Mouse (Mus musculus) embryonic facial prominence, embryonic 15.5 days (tissue): ENCODE measurements around the gene Morf4l1. TPM values are rescaled to one million over a fixed set of nuclear protein-coding genes. Genes with fewer than 3 reads are reported as not detected.
A peak's percentile ranks its signal among the peaks of the same experiment; 100 is the strongest.

Experiments
- ATAC-seq: fragments of 200-750 bp; cut with Nextera tagmentation; 2 replicates; pipeline ENCODE4 v1.8.0; 2017; ENCODE audit warnings: low read depth, moderate TSS enrichment; ENCODE audit not compliant: insufficient number of reproducible peaks, low FRiP score, low TSS enrichment
- H3K27ac ChIP-seq: fragments of 300-500 bp; sonication (generic); replicated peaks from 2 replicates; pipeline ENCODE4 v1.5.1; 2015; ENCODE audit warnings: mild to moderate bottlenecking, inconsistent platforms
- H3K27me3 ChIP-seq: fragments of 300-500 bp; sonication (generic); 2 replicates; pipeline ENCODE4 v1.6.1; 2015; ENCODE audit warnings: inconsistent platforms
- H3K36me3 ChIP-seq: fragments of 300-500 bp; sonication (generic); 2 replicates; pipeline ENCODE4 v1.6.1; 2015; ENCODE audit warnings: mild to moderate bottlenecking, inconsistent platforms
- H3K4me1 ChIP-seq: fragments of 300-500 bp; sonication (generic); 2 replicates; pipeline ENCODE4 v1.6.1; 2015; ENCODE audit warnings: inconsistent platforms
- H3K4me2 ChIP-seq: fragments of 300-500 bp; sonication (generic); replicated peaks from 2 replicates; pipeline ENCODE4 v1.6.1; 2015; ENCODE audit warnings: mild to moderate bottlenecking, inconsistent platforms
- H3K4me3 ChIP-seq: fragments of 300-500 bp; sonication (generic); replicated peaks from 2 replicates; pipeline ENCODE4 v1.5.1; 2015; ENCODE audit warnings: mild to moderate bottlenecking, inconsistent platforms
- H3K9ac ChIP-seq: fragments of 300-500 bp; sonication (generic); 2 replicates; pipeline ENCODE4 v1.6.1; 2015; ENCODE audit warnings: inconsistent platforms
- H3K9me3 ChIP-seq: fragments of 300-500 bp; sonication (generic); replicated peaks from 2 replicates; pipeline ENCODE4 v1.6.1; 2016; ENCODE audit warnings: inconsistent platforms
- WGBS: fragments of 180-500 bp; shearing (Covaris S2); methylation state at CpG from one replicate; pipeline ENCODE4 v1.1.7; 2015; 5-methylcytosine and 5-hydroxymethylcytosine counted together
- polyA plus RNA-seq: library from polyadenylated mRNA; unstranded; fragments of >200 nt; fragmentation: Nextera tagmentation; extraction: Ambion mirVana; gene quantifications from 2 replicates; pipeline ENCODE4 v1.2.1, GENCODE M21; 2015

The Morf4l1 gene
- polyA plus RNA-seq: 429 and 455 TPM in 2 replicates

DNA sequence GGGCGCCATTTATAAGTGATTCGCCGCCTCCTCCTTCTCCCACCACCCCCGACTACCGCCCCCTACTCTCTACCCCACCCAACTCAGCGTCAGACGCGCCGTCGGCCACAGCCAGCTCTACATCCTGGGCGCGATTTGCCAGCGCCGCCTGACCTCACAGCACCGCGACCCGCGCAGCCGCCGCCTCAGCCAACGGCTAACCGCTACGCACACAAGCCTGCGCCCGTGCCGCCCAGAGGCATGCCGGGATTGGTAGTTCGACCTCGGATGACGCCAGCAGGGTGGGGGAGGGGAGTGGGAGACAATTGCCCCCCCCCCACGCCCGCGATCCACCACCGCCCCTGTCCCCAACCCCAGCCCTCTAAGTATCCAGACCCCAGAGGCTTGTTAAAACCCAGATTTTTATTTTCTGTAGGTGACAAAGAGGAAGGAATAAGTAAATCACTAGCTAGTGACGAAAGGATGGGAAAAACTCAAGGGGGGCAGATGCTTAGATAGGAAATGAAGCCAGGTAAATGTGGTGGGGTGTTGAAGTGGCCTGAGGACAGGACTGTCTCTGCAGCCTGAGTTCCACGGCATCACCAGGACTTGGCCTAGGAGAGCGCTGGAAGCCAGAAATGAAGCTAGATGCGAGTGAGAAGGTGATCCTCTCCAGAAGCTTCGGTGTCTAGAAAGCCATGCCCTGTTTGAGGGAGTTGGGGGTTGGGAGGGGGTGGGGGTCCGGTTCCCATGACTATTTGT lies at the start of gene Morf4l1:
Gene Morf4l1 (minus strand): TSS at position 208 of the 741 bp plus-strand sequence.
- Histone ChIP-seq H3K27ac (peak within 1 kb of the TSS; percentile 100), H3K27me3 (no peaks in the 10 kb centered on the region; the same call in 1 of the 2 replicates), H3K36me3 (no peaks in the 10 kb centered on the region), H3K4me2 (peak within 1 kb of the TSS; percentile 73), H3K4me3 (peak within 1 kb of the TSS; percentile 86), H3K9me3 (no peaks in the 10 kb centered on the region), H3K4me1 (peaks cover 19% of the 10 kb centered on the region), H3K9ac (peak within 1 kb of the TSS; percentile 91)
- WGBS: under 1% methylated on average over 40 of the region's 40 CpGs
- peak; percentile 99 for ATAC-seq

GRCm38 (mm10) chr9:90163749-90164095 lies 49.1 kb upstream of the Morf4l1 start:
- Histone ChIP-seq H3K4me1 (peaks cover 11% of the 10 kb centered on the region), H3K9me3 (no peaks in the 10 kb centered on the region), H3K27ac (peak overlapping the region; percentile 40), H3K4me3 (peak overlapping the region; percentile 50), H3K9ac (peak overlapping the region; percentile 57), H3K4me2 (peak overlapping the region; percentile 90), H3K27me3 (no peaks in the 10 kb centered on the region), H3K36me3 (no peaks in the 10 kb centered on the region)
- peak; percentile 3; the same call in 1 of the 2 replicates for ATAC-seq
- WGBS: 2% methylated on average over 18 of the region's 18 CpGs

- Histone ChIP-seq H3K27ac (peak within 1 kb of the TSS; percentile 40), H3K4me2 (peak within 1 kb of the TSS; percentile 90), H3K9ac (peak within 1 kb of the TSS; percentile 57), H3K4me3 (peak within 1 kb of the TSS; percentile 50), H3K27me3 (no peaks in the 10 kb centered on the region), H3K4me1 (peaks cover 11% of the 10 kb centered on the region), H3K36me3 (no peaks in the 10 kb centered on the region), H3K9me3 (no peaks in the 10 kb centered on the region)
- peak; percentile 63 for ATAC-seq
- WGBS: 0% methylated on average over 59 of the region's 60 CpGs
Measured at GRCm38 (mm10) chr9:90162926-90163748, 48.6 kb upstream of the Morf4l1 start, which contains the start of gene Adamts7. Gene Adamts7 (plus strand): TSS chr9:90163069.

DNA sequence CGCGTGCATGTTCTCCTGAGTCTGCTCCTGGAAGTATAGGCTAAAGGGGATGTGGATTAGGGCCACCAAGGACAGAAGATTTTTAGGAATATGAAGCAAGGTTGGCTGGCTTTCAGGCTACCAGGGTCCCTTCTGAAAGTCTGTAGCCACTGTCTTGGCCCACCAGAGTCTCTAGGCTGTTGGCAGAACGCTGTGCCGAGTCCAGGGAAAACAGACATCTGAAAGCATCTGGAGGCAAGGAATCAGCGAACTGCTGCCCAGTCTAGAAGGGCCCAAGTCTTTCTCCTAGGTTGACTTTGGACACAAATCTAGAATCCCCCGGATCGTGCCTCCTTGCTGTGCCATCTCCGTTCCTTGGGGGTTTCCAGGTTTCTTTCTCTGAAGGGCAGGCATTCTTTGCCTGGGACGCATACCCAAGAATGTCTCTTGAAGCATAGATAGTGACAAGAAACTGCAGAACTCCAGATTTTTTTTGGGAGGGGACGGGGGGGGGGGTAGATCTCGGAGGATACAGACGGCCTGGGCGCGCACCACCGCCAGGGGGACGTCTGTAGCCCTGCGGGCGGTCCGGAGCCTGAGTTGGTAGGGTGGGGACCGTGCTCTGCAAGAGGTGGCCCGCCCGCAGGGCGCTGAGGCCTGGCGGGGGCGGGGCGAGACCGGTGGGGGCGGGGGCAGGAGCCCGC lies 47.8 kb upstream of the Morf4l1 start:
- Histone ChIP-seq H3K4me2 (peak overlapping the region; percentile 90), H3K27ac (peak overlapping the region; percentile 40; the same call in 1 of the 2 replicates), H3K9me3 (no peaks in the 10 kb centered on the region), H3K27me3 (no peaks in the 10 kb centered on the region), H3K9ac (peak overlapping the region; percentile 57), H3K36me3 (no peaks in the 10 kb centered on the region), H3K4me1 (peaks cover 11% of the 10 kb centered on the region), H3K4me3 (peak overlapping the region; percentile 50)
- peak; percentile 86 for ATAC-seq
- WGBS: 9% methylated on average over 27 of the region's 29 CpGs

GRCm38 (mm10) chr9:90146869-90147268 lies 32.3 kb upstream of the Morf4l1 start:
- Histone ChIP-seq H3K36me3 (no peaks in the 10 kb centered on the region), H3K27ac (no peak overlapping the region)

GRCm38 (mm10) chr9:90145788-90146187 lies 31.2 kb upstream of the Morf4l1 start:
- 0 out of 2 replicates have a peak, but pooled peaks have one; percentile 15 for ATAC-seq
- WGBS: 34% methylated on average over 2 of the region's 2 CpGs
- H3K9me3 ChIP-seq: no peaks in the 10 kb centered on the region
- no peak overlapping the region for H3K9ac ChIP-seq
- H3K36me3 ChIP-seq: no peaks in the 10 kb centered on the region
- H3K4me1 ChIP-seq: 0 out of 2 replicates have a peak, but pooled peaks cover 3% of the 10 kb centered on the region
- H3K4me3 ChIP-seq: no peak overlapping the region
- no peak overlapping the region for H3K27ac ChIP-seq
- no peak overlapping the region for H3K4me2 ChIP-seq
- H3K27me3 ChIP-seq: no peaks in the 10 kb centered on the region

More at GRCm38 (mm10) chr9:90146869-90147268, 32.3 kb upstream of the Morf4l1 start:
- Histone ChIP-seq H3K9me3 (no peaks in the 10 kb centered on the region), H3K27me3 (no peaks in the 10 kb centered on the region), H3K9ac (no peak overlapping the region), H3K4me1 (0 out of 2 replicates have a peak, but pooled peaks cover 3% of the 10 kb centered on the region), H3K4me2 (no peak overlapping the region), H3K4me3 (no peak overlapping the region)
- 64% methylated on average over 5 of the region's 5 CpGs for WGBS
- ATAC-seq: no peak

GRCm38 (mm10) chr9:90136678-90136965 lies 22.0 kb upstream of the Morf4l1 start:
- H3K27ac ChIP-seq: no peak overlapping the region
- WGBS: 76% methylated on average over 1 of the region's 1 CpGs
- H3K27me3 ChIP-seq: no peaks in the 10 kb centered on the region
- no peak overlapping the region for H3K4me3 ChIP-seq
- no peak overlapping the region for H3K9ac ChIP-seq
- no peak overlapping the region for H3K4me2 ChIP-seq
- no peaks in the 10 kb centered on the region for H3K9me3 ChIP-seq
- no peak for ATAC-seq
- H3K4me1 ChIP-seq: no peaks in the 10 kb centered on the region
- H3K36me3 ChIP-seq: no peaks in the 10 kb centered on the region

- Histone ChIP-seq H3K9me3 (no peaks in the 10 kb centered on the region), H3K27me3 (no peaks in the 10 kb centered on the region), H3K4me1 (no peaks in the 10 kb centered on the region), H3K4me3 (no peak overlapping the region), H3K9ac (no peak overlapping the region), H3K27ac (no peak overlapping the region), H3K4me2 (no peak overlapping the region), H3K36me3 (no peaks in the 10 kb centered on the region)
- 70% methylated on average over 9 of the region's 9 CpGs for WGBS
- no peak for ATAC-seq
Measured at GRCm38 (mm10) chr9:90135963-90136677, 21.5 kb upstream of the Morf4l1 start.

- Histone ChIP-seq H3K4me2 (no peak overlapping the region), H3K4me3 (no peak overlapping the region), H3K27me3 (no peaks in the 10 kb centered on the region), H3K9me3 (no peaks in the 10 kb centered on the region), H3K36me3 (no peaks in the 10 kb centered on the region), H3K9ac (no peak overlapping the region), H3K27ac (no peak overlapping the region), H3K4me1 (no peaks in the 10 kb centered on the region)
- 78% methylated on average over 8 of the region's 8 CpGs for WGBS
- no peak for ATAC-seq
Measured at GRCm38 (mm10) chr9:90135466-90135865, 20.9 kb upstream of the Morf4l1 start.

- ATAC-seq: no peak
- Histone ChIP-seq H3K9ac (no peak overlapping the region), H3K27me3 (no peaks in the 10 kb centered on the region), H3K4me1 (no peaks in the 10 kb centered on the region), H3K9me3 (no peaks in the 10 kb centered on the region), H3K4me2 (no peak overlapping the region), H3K36me3 (no peaks in the 10 kb centered on the region), H3K27ac (no peak overlapping the region), H3K4me3 (no peak overlapping the region)
- WGBS: 71% methylated on average over 7 of the region's 7 CpGs
Measured at GRCm38 (mm10) chr9:90133562-90134355, 19.2 kb upstream of the Morf4l1 start.
